Mouse (Mus musculus) frontal cortex, postnatal 10 days (tissue): ENCODE measurements around the gene Tpgs1.
A peak's percentile ranks its signal among the peaks of the same experiment; 100 is the strongest.

Source experiments
- DNase-seq, 2 experiments: peaks; one replicate each; pipeline ENCODE4 v3.0.0; 2022; ENCODE audit warnings: low spot score in 2 of 2, mixed read lengths in 1 of 2

Gene Tpgs1

GRCm38 (mm10) chr10:79668076-79668475 lies 1.1 kb upstream of the Tpgs1 start:
- no peak for DNase-seq

- peak; percentile 76 to 83 for DNase-seq
These were observed 448 bp downstream of the Tpgs1 start for GRCm38 (mm10) chr10:79669576-79670057.

- peak in 1 of 2 experiments; percentile 38 for DNase-seq
These were observed 1.1 kb downstream of the Tpgs1 start for GRCm38 (mm10) chr10:79670071-79670888.

- DNase-seq: no peak
These were observed 2.4 kb downstream of the Tpgs1 start for GRCm38 (mm10) chr10:79671396-79672087.

GRCm38 (mm10) chr10:79672088-79672455 lies 2.9 kb downstream of the Tpgs1 start:
- no peak for DNase-seq

GRCm38 (mm10) chr10:79673054-79673453 lies 3.9 kb downstream of the Tpgs1 start:
- DNase-seq: no peak

- no peak for DNase-seq
These were observed 6.3 kb downstream of the Tpgs1 start for GRCm38 (mm10) chr10:79675346-79676035.

- DNase-seq: peak in 1 of 2 experiments; percentile 54
These were observed 11.7 kb downstream of the Tpgs1 start for GRCm38 (mm10) chr10:79680606-79681495.

- peak; percentile 99 to 100 for DNase-seq
These were observed 12.5 kb downstream of the Tpgs1 start, which contains the start of gene Cdc34 for GRCm38 (mm10) chr10:79681591-79682245. Gene Cdc34 (plus strand): TSS chr10:79682195.

- DNase-seq: peak in 1 of 2 experiments; percentile 40
These were observed 13.4 kb downstream of the Tpgs1 start for GRCm38 (mm10) chr10:79682551-79682915.

GRCm38 (mm10) chr10:79682916-79683582 lies 13.9 kb downstream of the Tpgs1 start:
- DNase-seq: peak in 1 of 2 experiments; percentile 60

GRCm38 (mm10) chr10:79683726-79684640 lies 14.8 kb downstream of the Tpgs1 start:
- DNase-seq: no peak

GRCm38 (mm10) chr10:79684770-79685600 lies 15.8 kb downstream of the Tpgs1 start:
- DNase-seq: no peak

GRCm38 (mm10) chr10:79686219-79686618 lies 17.1 kb downstream of the Tpgs1 start:
- no peak for DNase-seq

GRCm38 (mm10) chr10:79686691-79687090 lies 17.5 kb downstream of the Tpgs1 start:
- DNase-seq: no peak

- DNase-seq: no peak
These were observed 18.3 kb downstream of the Tpgs1 start for GRCm38 (mm10) chr10:79687513-79687912.

GRCm38 (mm10) chr10:79688720-79689119 lies 19.6 kb downstream of the Tpgs1 start, which contains the start of gene Gzmm:
Gene Gzmm (plus strand): TSS chr10:79689020.
- DNase-seq: no peak

- DNase-seq: no peak
These were observed 20.0 kb downstream of the Tpgs1 start for GRCm38 (mm10) chr10:79689178-79689577.
